Mouse (Mus musculus) skeletal muscle tissue, adult 2 months (tissue): ENCODE data around the gene Olfr1130.
"Not testable (repeated sequence)": the region's sequence is repeated elsewhere in the genome, so short reads cannot be mapped to it uniquely, and the experiment has no call there.

Source experiments
- DNase-seq: peaks from one replicate; pipeline ENCODE4 v3.0.0-alpha.2; 2012; ENCODE audit warnings: low read depth, low spot score

The Olfr1130 gene

GRCm38 (mm10) chr2:87605912-87606311 lies at the start of gene Olfr1130:
Gene Olfr1130, plus strand, starts transcription at chr2:87606212.
- not testable (repeated sequence) for DNase-seq

DNA sequence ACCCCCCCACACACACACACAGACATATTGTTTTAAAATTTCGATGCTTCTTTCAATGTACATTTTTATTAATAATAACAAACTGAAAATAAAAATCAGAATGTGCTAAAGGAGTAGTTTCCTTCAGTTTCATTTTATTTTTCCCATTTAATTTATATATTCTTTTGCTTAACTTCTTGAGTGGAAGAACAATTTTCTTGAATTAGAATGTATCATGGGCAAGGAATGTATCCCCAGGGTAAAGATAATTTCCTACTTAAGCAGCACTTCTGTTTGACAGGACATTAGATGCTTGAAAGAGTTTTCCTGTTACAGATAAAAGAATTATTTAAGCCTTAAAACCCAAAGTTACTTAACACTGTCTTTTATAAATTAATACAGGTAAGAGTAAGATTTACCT lies 32.4 kb upstream of the Olfr1130 start, which contains the start of gene Olfr1129:
Olfr1129 (plus strand) TSS at position 301 of the 400 bp plus-strand sequence.
- DNase-seq = not testable (repeated sequence)

DNA sequence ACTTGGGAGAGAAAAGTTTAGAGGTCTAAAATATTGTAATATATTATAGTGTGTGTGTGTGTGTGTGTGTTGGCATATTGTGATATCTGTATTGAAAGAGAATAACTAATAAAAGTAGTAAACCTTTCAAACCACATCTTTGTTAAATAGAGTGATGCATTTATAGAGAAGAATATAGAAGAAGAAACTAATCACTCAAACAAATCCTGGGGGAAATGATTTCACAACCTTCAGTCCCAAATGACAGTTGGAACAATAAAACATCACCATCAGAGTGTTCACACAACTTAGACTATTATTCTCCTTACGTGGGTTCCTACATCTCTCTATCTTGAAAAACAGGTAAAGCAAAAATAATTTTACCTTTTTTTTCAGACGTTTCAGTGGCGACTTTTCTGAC lies 20.8 kb downstream of the Olfr1130 start, which contains the start of gene Olfr1131:
Olfr1131 (plus strand) TSS at position 301 of the 400 bp plus-strand sequence.
- DNase-seq = no peak

DNA sequence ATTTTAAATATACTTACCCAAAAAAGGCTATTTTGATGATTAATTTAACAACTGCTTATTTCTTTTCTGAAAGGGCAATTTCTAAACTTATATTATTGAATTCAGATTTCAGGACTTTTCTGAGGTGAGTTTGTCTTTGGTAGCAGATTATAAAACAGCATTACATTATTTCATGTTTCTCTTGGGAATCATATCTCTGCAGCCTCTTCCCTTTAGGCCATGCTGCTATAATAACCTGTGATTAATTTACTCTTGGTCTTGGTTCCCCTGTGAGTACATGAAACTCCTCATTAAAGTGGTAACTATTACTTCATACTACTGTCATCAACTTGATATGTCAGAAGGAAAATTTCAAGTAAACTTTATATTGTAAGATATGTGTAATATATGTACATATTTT lies 31.4 kb downstream of the Olfr1130 start, which contains the start of gene Olfr1132:
Olfr1132 (minus strand) TSS at position 101 of the 400 bp plus-strand sequence.
- no peak for DNase-seq

GRCm38 (mm10) chr2:87642441-87642840 lies 36.4 kb downstream of the Olfr1130 start:
- DNase-seq = no peak

- no peak for DNase-seq
These were observed 41.3 kb downstream of the Olfr1130 start, which contains the start of gene Olfr1133 for GRCm38 (mm10) chr2:87647274-87647673. Gene Olfr1133, minus strand, starts transcription at chr2:87647374.

DNA sequence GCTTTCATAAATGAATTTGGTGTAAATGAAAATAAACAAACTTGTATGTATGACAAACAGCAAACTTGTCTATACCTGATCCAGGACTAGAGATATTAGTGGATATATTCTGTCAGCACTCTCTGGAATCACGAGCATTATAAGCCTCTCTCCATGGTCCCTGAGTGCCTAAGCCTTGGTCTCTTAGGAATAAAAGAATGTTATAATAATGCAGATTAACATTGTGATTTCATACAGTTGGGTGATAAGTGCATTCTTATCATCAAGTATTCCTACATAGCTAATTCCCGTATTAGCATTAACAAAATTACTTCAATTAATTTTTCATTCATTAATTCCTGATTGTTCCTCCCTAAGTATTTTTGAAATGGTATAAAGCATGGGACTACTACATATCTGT lies 52.3 kb downstream of the Olfr1130 start, which contains the start of gene Olfr1134:
Olfr1134 (minus strand) TSS at position 101 of the 400 bp plus-strand sequence.
- no peak for DNase-seq
